Mouse (Mus musculus): ENCODE measurements around the gene Gpr179.

GRCm38 (mm10) chr11:97380036-97380435, 28.2 kb upstream of the Gpr179 start:
- TF ChIP-seq POLR2A (IDR thresholded peaks at IDR 0.05; ENCODE audit: borderline replicate concordance, low read depth, low read length) (no peak), CTCF (IDR thresholded peaks at IDR 0.05; ENCODE audit: low read depth, low read length) (no peak)
